Comparison of ENCODE assay signal across 19 mouse cellular contexts in genomic region chr16:24978226-24978625, GRCm38 (mm10).
A peak's percentile ranks its signal among the peaks of the same experiment; 100 is the strongest.
DNase-seq lines count a peak whose midpoint lies in the region; ATAC-seq and TF ChIP-seq lines count a peak whose summit lies in the region.
"Had no signal": no experiment of that assay in that cellular context is flagged by ENCODE, and none has a peak within 500 bp of the region (broad histone marks: within the 10 kb centered on the region; RNA-seq: fewer than 3 reads in every experiment).

No protein-coding gene starts in this region.

- CTCF ChIA-PET in Patski (lab: Charles Lee), result interaction anchor here (1.2 kb wide), 1 partner anchor 12 kb away, joined by 3 read pairs; no protein-coding TSS in a partner anchor

- H3K4me3 ChIP-seq in hindbrain, embryonic 10.5 days, result no peak overlapping the region
- no peak overlapping the region for H3K4me3 ChIP-seq in hindbrain, embryonic 12.5 days
- no peak overlapping the region for H3K4me3 ChIP-seq in neural tube, embryonic 14.5 days (ENCODE audit: low read depth, low read length)
- H3K4me3 ChIP-seq: embryonic facial prominence, embryonic 13.5 days; forebrain, embryonic 13.5 days; gastrocnemius, adult 2 months; heart, embryonic 10.5 days; intestine, embryonic 15.5 days had no signal

- peaks cover 5% of the 10 kb centered on the region; the same call in 1 of the 2 replicates for H3K4me1 ChIP-seq in hindbrain, embryonic 10.5 days (replicated peaks)
- no peaks in the 10 kb centered on the region for H3K4me1 ChIP-seq in hindbrain, embryonic 12.5 days
- no peaks in the 10 kb centered on the region for H3K4me1 ChIP-seq in neural tube, embryonic 14.5 days (ENCODE audit: control insufficient read depth, insufficient read depth, low read length)
- H3K4me1 ChIP-seq: embryonic facial prominence, embryonic 13.5 days; intestine, embryonic 15.5 days had no signal

- no peaks in the 10 kb centered on the region for H3K9me3 ChIP-seq in hindbrain, embryonic 10.5 days
- no peaks in the 10 kb centered on the region for H3K9me3 ChIP-seq in hindbrain, embryonic 12.5 days (replicated peaks)
- H3K9me3 ChIP-seq in neural tube, embryonic 14.5 days (ENCODE audit: control insufficient read depth, low read length), result no peaks in the 10 kb centered on the region
- H3K9me3 ChIP-seq: embryonic facial prominence, embryonic 13.5 days; forebrain, embryonic 13.5 days; heart, embryonic 10.5 days; intestine, embryonic 15.5 days had no signal

- peaks cover 4% of the 10 kb centered on the region; the same call in 1 of the 2 replicates for H3K36me3 ChIP-seq in hindbrain, embryonic 10.5 days
- no peaks in the 10 kb centered on the region for H3K36me3 ChIP-seq in hindbrain, embryonic 12.5 days
- H3K36me3 ChIP-seq in neural tube, embryonic 14.5 days (ENCODE audit: control insufficient read depth, insufficient read depth, low read length), result no peaks in the 10 kb centered on the region

- no peak for DNase-seq in hindbrain, embryonic 10.5 days (ENCODE audit: low spot score)
- peak; percentile 79 for DNase-seq in Muller cell, postnatal 12 days (ENCODE audit: inconsistent ontology term)
- peak; percentile 25 for DNase-seq in Patski (ENCODE audit: low read depth, low spot score)
- no peak for DNase-seq in right cerebral cortex, postnatal 25 days
- DNase-seq: adrenal gland, postnatal 10 days; cerebellum, adult 11 months; cerebellum, adult 9-10 months; cerebellum, postnatal 25 days; gastrocnemius, adult 2 months; gastrocnemius, postnatal 25 days; heart, postnatal 10 days; heart, postnatal 4 days had no signal

- in situ Hi-C loops in Patski (cut with MboI; ENCODE audit: low pct_unique_long_range_greater_than_20kb), result no loop called here

- ATAC-seq in hindbrain, embryonic 12.5 days (ENCODE audit: low FRiP score), result no peak
- no peak for ATAC-seq in Patski
- ATAC-seq in neural tube, embryonic 14.5 days (ENCODE audit: low read depth), result peak; percentile 51; the same call in 1 of the 2 replicates
- ATAC-seq: forebrain, embryonic 13.5 days; intestine, embryonic 15.5 days had no signal

- no peak for TF ChIP-seq CTCF in Patski (IDR thresholded peaks at IDR 0.05)

- POLR2A ChIA-PET in Patski (lab: Charles Lee), result no interaction called here

- 0 out of 2 replicates have a peak overlapping the region, but pooled peaks have one; percentile 12 for H3K27ac ChIP-seq in hindbrain, embryonic 10.5 days
- no peak overlapping the region for H3K27ac ChIP-seq in hindbrain, embryonic 12.5 days
- no peak overlapping the region for H3K27ac ChIP-seq in neural tube, embryonic 14.5 days (ENCODE audit: low read depth, low read length)
- H3K27ac ChIP-seq: embryonic facial prominence, embryonic 13.5 days; forebrain, embryonic 13.5 days; heart, embryonic 10.5 days; hindbrain, embryonic 14.5 days; intestine, embryonic 15.5 days had no signal

- no peak overlapping the region for H3K4me2 ChIP-seq in hindbrain, embryonic 12.5 days (replicated peaks)
- H3K4me2 ChIP-seq in neural tube, embryonic 14.5 days (ENCODE audit: low read depth, low read length), result no peak overlapping the region
- H3K4me2 ChIP-seq: embryonic facial prominence, embryonic 13.5 days; forebrain, embryonic 13.5 days; hindbrain, embryonic 14.5 days; intestine, embryonic 15.5 days had no signal

- no peaks in the 10 kb centered on the region for H3K27me3 ChIP-seq in hindbrain, embryonic 10.5 days (ENCODE audit: insufficient read depth, poor library complexity, severe bottlenecking)
- H3K27me3 ChIP-seq in hindbrain, embryonic 12.5 days, result no peaks in the 10 kb centered on the region
- no peaks in the 10 kb centered on the region for H3K27me3 ChIP-seq in Patski
- no peaks in the 10 kb centered on the region for H3K27me3 ChIP-seq in neural tube, embryonic 14.5 days (ENCODE audit: control insufficient read depth, insufficient read depth, low read length)
- H3K27me3 ChIP-seq: embryonic facial prominence, embryonic 13.5 days; forebrain, embryonic 13.5 days; intestine, embryonic 15.5 days had no signal

- WGBS in hindbrain, embryonic 10.5 days, result 42% methylated on average over 1 of the region's 1 CpGs
- 45% methylated on average over 1 of the region's 1 CpGs for WGBS in hindbrain, embryonic 12.5 days
- WGBS in neural tube, embryonic 14.5 days, result 19% methylated on average over 1 of the region's 1 CpGs

- no peak overlapping the region for H3K9ac ChIP-seq in hindbrain, embryonic 12.5 days
- no peak overlapping the region for H3K9ac ChIP-seq in neural tube, embryonic 14.5 days (replicated peaks; ENCODE audit: low read depth, low read length)
- H3K9ac ChIP-seq: embryonic facial prominence, embryonic 13.5 days; forebrain, embryonic 13.5 days; hindbrain, embryonic 14.5 days; intestine, embryonic 15.5 days had no signal

Comparison
In these comparisons a context has a peak if more than half of its experiments do, and no peak if none do; other contexts are left out.
1. DNase-seq: peak in Muller cell, postnatal 12 days (single experiment) and Patski (single experiment); none in hindbrain, embryonic 10.5 days (single experiment) and right cerebral cortex, postnatal 25 days (single experiment).